Mouse (Mus musculus): ENCODE data around the gene Eprs. TPM values are rescaled to one million over a fixed set of nuclear protein-coding genes. Genes with fewer than 3 reads are reported as not detected.

Gene Eprs
- polyA plus RNA-seq, 1 experiment: 40.4 TPM

DNA sequence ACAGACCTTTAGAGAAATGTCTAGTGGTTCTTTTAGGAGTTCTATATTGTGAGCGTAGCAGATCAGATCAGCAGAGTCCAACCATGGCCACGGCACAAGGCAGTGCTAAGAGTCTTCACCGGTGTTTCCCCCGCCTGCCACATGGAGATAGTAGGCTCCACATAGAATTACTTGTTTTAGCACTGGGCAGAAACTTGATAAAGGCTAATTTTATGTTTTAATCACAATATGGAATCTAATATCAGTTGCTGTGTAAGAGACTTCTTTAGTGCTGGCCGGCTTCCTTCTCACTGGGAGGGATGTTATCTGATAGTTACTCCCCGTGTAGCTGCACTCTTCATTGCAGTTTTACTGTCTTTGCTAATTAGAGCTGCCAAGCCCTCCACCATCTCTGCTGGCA, 70.3 kb downstream of the Eprs start:
- WGBS: 87% methylated on average over 6 of the region's 6 CpGs
- H3K27me3 ChIP-seq (ENCODE audit: control insufficient read depth, insufficient read depth, low read length): no peaks in the 10 kb centered on the region
- no peaks in the 10 kb centered on the region for H3K4me1 ChIP-seq (ENCODE audit: control insufficient read depth, insufficient read depth, low read length)
- DNase-seq: no peak
- H3K27ac ChIP-seq (ENCODE audit: insufficient read depth, low read length): no peak overlapping the region
- TF ChIP-seq POLR2A (IDR thresholded peaks at IDR 0.05; ENCODE audit: borderline replicate concordance, insufficient read depth, low read length) (no peak), CTCF (IDR thresholded peaks at IDR 0.05; ENCODE audit: borderline replicate concordance, insufficient read depth, low read depth, low read length) (no peak)
- H3K4me3 ChIP-seq (replicated peaks; ENCODE audit: insufficient read depth, low read depth, low read length): no peak overlapping the region

DNA sequence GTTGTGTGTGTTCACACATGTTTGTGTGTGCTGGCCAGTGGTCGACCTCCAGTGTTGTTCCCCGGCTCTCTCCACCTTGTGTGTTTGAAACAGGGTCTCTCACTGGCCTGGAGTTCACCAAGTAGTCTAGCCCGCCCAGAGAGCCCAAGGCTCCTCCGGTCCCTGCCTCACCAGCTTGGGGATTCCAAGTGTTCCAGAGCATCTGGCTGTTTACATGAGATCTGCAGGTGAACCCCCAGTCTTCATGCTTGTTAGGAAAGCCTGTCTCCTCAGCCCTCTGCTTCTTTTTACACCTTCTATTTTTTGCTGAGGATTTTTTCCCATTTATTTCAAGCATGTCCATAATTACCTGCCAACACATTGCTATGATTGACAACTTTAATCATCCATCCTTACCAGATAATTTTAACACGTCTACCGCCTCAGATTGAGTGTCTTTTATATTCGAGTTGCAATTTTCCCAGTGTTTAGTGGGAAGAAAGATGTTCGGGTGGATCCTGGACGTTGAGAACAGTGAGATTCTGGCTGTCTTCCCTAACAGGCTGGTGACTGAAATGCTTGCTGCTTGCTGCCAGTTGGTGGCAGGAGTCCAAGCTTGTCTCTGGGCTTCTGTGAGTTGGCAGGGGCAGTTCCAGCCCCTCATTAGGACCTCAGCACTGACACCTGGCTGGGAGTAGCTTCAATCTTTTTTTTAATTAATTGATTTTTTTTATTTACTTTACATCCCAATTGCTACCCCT, 76.2 kb downstream of the Eprs start:
- Histone ChIP-seq H3K4me3 (replicated peaks; ENCODE audit: insufficient read depth, low read depth, low read length) (no peak overlapping the region), H3K27ac (ENCODE audit: insufficient read depth, low read length) (no peak overlapping the region), H3K4me1 (ENCODE audit: control insufficient read depth, insufficient read depth, low read length) (peaks cover 17% of the 10 kb centered on the region), H3K27me3 (ENCODE audit: control insufficient read depth, insufficient read depth, low read length) (no peaks in the 10 kb centered on the region)
- 29% methylated on average over 9 of the region's 9 CpGs for WGBS
- no peak for TF ChIP-seq CTCF (IDR thresholded peaks at IDR 0.05; ENCODE audit: borderline replicate concordance, insufficient read depth, low read depth, low read length)
- no peak for TF ChIP-seq POLR2A (IDR thresholded peaks at IDR 0.05; ENCODE audit: borderline replicate concordance, insufficient read depth, low read length)
- DNase-seq: peak; percentile 76 to 91

DNA sequence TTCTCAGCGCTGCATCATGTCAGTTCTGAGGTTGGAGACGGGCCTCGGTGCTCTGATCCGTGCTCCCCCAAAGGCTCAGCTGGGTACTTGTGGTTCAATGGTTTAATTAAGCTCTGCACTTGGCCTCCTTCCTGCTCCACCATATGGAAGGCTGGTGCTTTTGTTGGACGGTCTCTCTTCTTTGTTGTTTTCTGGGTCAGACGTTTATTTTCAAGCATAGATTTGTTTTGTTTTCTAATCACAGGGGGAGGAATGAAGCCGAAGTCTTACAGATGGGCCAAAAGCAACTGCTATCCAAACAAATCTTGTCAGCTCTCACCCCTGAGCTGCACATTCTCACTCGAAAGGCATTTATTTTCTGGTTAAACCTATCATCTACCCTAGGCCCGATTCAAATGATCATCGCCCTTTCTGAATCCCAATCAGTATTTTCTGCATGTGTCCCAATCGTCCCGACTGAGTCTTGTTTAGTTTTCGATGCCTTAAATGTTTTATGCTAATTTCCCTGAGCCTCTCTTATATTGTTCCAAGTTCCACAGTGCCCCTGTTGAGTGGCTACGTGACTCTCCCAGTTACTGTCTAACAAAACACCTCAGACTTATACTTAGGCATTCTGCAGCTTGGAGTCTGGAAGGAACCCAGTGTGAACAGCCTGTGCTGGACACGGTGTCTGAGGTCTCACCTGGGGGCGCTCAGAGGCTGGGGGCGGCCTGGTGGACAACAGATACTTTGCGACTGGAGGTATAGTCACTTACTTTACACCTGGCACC, 79.0 kb downstream of the Eprs start:
- DNase-seq: peak; percentile 71 to 84
- WGBS: 32% methylated on average over 18 of the region's 18 CpGs
- Histone ChIP-seq H3K4me3 (replicated peaks; ENCODE audit: insufficient read depth, low read depth, low read length) (no peak overlapping the region), H3K27me3 (ENCODE audit: control insufficient read depth, insufficient read depth, low read length) (no peaks in the 10 kb centered on the region), H3K4me1 (ENCODE audit: control insufficient read depth, insufficient read depth, low read length) (peaks cover 17% of the 10 kb centered on the region), H3K27ac (ENCODE audit: insufficient read depth, low read length) (0 out of 2 replicates have a peak overlapping the region, but pooled peaks have one; percentile 23)
- no peak for TF ChIP-seq CTCF (IDR thresholded peaks at IDR 0.05; ENCODE audit: borderline replicate concordance, insufficient read depth, low read depth, low read length)
- no peak for TF ChIP-seq POLR2A (IDR thresholded peaks at IDR 0.05; ENCODE audit: borderline replicate concordance, insufficient read depth, low read length)

DNA sequence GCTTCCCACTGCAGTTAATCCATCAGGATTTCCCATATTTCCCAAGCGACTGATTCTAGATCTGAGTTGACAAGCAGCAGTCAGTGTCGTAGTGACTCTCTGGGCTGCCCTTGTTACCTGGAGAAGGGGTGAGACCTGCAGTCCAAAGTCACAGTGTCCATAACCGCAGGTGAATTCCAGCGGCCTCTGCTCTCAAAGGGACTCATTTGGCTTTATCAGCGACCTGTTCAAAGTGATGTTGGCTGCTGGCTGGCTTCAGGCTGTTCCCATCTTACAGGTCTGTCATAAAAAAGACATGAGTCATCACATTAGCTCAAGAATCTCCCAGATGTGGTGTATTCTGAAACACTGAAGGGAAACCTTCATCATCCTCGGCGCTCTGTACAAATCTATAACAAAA, 86.1 kb downstream of the Eprs start:
- H3K4me3 ChIP-seq (replicated peaks; ENCODE audit: insufficient read depth, low read depth, low read length): no peak overlapping the region

DNA sequence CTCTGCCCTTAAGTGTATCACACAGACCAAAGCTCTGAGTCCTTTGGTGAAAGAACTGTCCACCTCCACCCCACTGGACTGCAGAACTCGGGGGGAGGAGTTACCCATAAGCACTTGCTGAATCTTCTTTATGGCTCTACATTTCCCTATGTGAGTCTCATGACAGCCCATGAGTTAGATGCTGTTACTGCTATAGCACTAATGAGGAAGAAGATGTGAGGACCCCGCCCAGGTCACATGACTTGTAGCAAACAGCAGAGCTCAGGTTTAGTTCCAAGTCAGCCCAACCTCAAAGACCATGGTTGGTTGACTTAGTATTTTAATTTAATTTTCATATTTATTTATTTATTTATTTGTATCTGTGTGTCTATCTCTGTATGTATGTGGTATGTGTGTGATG, 86.9 kb downstream of the Eprs start:
- H3K27ac ChIP-seq (ENCODE audit: insufficient read depth, low read length): no peak overlapping the region
- no peak for DNase-seq
- 79% methylated on average over 2 of the region's 2 CpGs for WGBS
- H3K27me3 ChIP-seq (ENCODE audit: control insufficient read depth, insufficient read depth, low read length): no peaks in the 10 kb centered on the region
- no peaks in the 10 kb centered on the region for H3K4me1 ChIP-seq (ENCODE audit: control insufficient read depth, insufficient read depth, low read length)
- TF ChIP-seq CTCF (IDR thresholded peaks at IDR 0.05; ENCODE audit: borderline replicate concordance, insufficient read depth, low read depth, low read length): no peak
- TF ChIP-seq POLR2A (IDR thresholded peaks at IDR 0.05; ENCODE audit: borderline replicate concordance, insufficient read depth, low read length): no peak
- no peak overlapping the region for H3K4me3 ChIP-seq (replicated peaks; ENCODE audit: insufficient read depth, low read depth, low read length)

More for the DNA sequence above, 86.1 kb downstream of the Eprs start:
- no peak for DNase-seq
- TF ChIP-seq CTCF (IDR thresholded peaks at IDR 0.05; ENCODE audit: borderline replicate concordance, insufficient read depth, low read depth, low read length) (no peak), POLR2A (IDR thresholded peaks at IDR 0.05; ENCODE audit: borderline replicate concordance, insufficient read depth, low read length) (no peak)
- Histone ChIP-seq H3K27ac (ENCODE audit: insufficient read depth, low read length) (no peak overlapping the region), H3K4me1 (ENCODE audit: control insufficient read depth, insufficient read depth, low read length) (no peaks in the 10 kb centered on the region), H3K27me3 (ENCODE audit: control insufficient read depth, insufficient read depth, low read length) (no peaks in the 10 kb centered on the region)
- 95% methylated on average over 7 of the region's 7 CpGs for WGBS

DNA sequence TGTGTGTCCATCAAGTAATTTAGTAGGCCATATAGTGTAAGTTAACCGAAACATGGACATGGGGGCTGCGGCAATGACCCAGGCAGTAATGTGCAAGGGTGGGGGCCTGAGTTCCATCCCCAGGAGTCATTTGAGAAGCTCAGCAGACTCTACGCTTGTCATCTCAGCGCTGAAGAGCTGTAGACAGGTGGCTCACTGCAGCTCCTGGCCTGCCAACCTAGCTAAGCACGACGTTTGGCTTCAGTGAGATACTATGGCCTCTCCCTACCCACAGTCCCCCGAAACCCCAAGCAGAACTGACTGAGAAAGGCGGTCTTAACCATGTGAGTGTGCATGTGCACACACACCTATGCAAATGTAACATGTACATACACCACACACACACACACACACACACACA, 88.2 kb downstream of the Eprs start:
- TF ChIP-seq POLR2A (IDR thresholded peaks at IDR 0.05; ENCODE audit: borderline replicate concordance, insufficient read depth, low read length) (no peak), CTCF (IDR thresholded peaks at IDR 0.05; ENCODE audit: borderline replicate concordance, insufficient read depth, low read depth, low read length) (no peak)
- DNase-seq: no peak
- no peaks in the 10 kb centered on the region for H3K4me1 ChIP-seq (ENCODE audit: control insufficient read depth, insufficient read depth, low read length)
- no peak overlapping the region for H3K27ac ChIP-seq (ENCODE audit: insufficient read depth, low read length)
- no peaks in the 10 kb centered on the region for H3K27me3 ChIP-seq (ENCODE audit: control insufficient read depth, insufficient read depth, low read length)
- 63% methylated on average over 8 of the region's 8 CpGs for WGBS
- H3K4me3 ChIP-seq (replicated peaks; ENCODE audit: insufficient read depth, low read depth, low read length): no peak overlapping the region

DNA sequence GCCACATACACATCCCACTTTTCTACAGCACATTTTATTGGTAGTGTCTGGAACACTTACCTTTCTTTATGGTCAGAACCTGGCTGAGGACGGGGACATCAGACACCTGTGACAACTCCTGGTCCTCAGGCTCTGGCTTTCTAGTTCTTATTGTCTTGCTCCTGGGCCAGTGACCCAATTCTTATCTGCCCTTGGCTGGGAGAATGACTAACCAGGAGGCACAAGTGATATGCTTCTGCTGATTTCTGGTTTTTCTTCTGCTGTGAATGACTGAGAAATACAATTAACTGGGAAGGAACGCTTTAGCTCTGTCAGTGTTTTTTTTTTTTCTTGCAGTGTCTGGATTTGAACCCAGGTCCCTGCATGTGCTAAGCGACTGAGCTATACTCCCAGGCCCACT, 88.7 kb downstream of the Eprs start:
- no peak for DNase-seq
- Histone ChIP-seq H3K4me1 (ENCODE audit: control insufficient read depth, insufficient read depth, low read length) (no peaks in the 10 kb centered on the region), H3K27ac (ENCODE audit: insufficient read depth, low read length) (no peak overlapping the region), H3K27me3 (ENCODE audit: control insufficient read depth, insufficient read depth, low read length) (no peaks in the 10 kb centered on the region), H3K4me3 (replicated peaks; ENCODE audit: insufficient read depth, low read depth, low read length) (no peak overlapping the region)
- no peak for TF ChIP-seq POLR2A (IDR thresholded peaks at IDR 0.05; ENCODE audit: borderline replicate concordance, insufficient read depth, low read length)
- TF ChIP-seq CTCF (IDR thresholded peaks at IDR 0.05; ENCODE audit: borderline replicate concordance, insufficient read depth, low read depth, low read length): no peak
- WGBS: 96% methylated on average over 3 of the region's 3 CpGs

DNA sequence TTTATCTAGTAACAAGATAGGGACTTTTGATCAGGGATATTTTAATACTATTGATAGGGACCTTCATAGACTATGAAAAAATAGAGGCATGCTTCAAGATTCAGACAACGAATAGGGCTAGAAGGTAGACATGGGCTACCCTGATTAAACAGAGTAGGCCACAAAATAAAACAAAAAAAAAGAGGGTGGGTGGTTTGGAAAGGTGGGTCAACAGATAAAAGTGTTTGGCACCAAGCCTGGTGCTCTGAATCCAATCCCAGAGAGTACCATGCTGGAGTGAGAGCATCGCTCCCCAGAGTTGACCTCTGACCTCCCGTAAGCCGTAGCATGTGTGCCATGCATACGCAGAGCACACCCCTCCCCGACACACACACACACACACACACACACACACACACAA, 89.6 kb downstream of the Eprs start:
- H3K27me3 ChIP-seq (ENCODE audit: control insufficient read depth, insufficient read depth, low read length): no peaks in the 10 kb centered on the region
- no peak for TF ChIP-seq POLR2A (IDR thresholded peaks at IDR 0.05; ENCODE audit: borderline replicate concordance, insufficient read depth, low read length)
- TF ChIP-seq CTCF (IDR thresholded peaks at IDR 0.05; ENCODE audit: borderline replicate concordance, insufficient read depth, low read depth, low read length): no peak
- WGBS: 94% methylated on average over 6 of the region's 6 CpGs
- no peak overlapping the region for H3K4me3 ChIP-seq (replicated peaks; ENCODE audit: insufficient read depth, low read depth, low read length)
- H3K27ac ChIP-seq (ENCODE audit: insufficient read depth, low read length): no peak overlapping the region
- no peaks in the 10 kb centered on the region for H3K4me1 ChIP-seq (ENCODE audit: control insufficient read depth, insufficient read depth, low read length)
- DNase-seq: no peak

All from cerebellum, adult 2 months (tissue).